Mouse (Mus musculus) erythroblast, embryonic 14.5 days (primary cell): ENCODE measurements at regions not wholly inside any gene's neighbourhood (a gene's known extent, or its start where the extent isn't known, plus 50 kb on each side); places are given as distances from the start of the nearest gene placed in this dataset.

Source experiments
- GATA1 ChIP-seq: IDR thresholded peaks from 2 replicates; pipeline ENCODE4 v1.6.1; 2012; ENCODE audit warnings: low read length, inconsistent platforms, mixed read lengths
- TAL1 ChIP-seq: IDR thresholded peaks from 3 replicates; pipeline ENCODE4 v1.6.1; 2012; ENCODE audit warnings: low read length, inconsistent platforms, mixed read lengths

DNA sequence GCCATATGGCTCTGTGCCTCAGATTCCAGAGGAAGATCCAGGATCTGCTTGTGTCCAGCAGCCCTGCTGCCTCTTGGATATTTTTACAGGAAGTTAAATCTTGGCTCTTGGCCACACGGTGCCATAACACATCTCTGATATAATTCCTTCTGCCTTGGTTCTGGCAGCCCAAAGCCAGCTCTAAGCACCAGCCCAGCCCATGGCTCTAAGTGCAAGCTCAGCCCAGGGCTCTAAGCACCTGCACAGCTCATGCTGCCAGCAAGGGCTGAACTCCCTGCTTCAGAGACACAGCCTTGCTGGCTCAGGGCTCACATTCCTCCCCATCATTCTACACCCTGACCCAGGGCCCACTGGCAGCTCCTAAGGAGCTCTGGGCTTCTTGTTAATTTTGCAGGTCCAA, 415.3 kb downstream of the Plekhb2 start:
- no peak for TF ChIP-seq GATA1
- no peak for TF ChIP-seq TAL1
